Mouse (Mus musculus): ENCODE data around the gene Nthl1. TPM values are rescaled to one million over a fixed set of nuclear protein-coding genes. Genes with fewer than 3 reads are reported as not detected.

The Nthl1 gene
- total and polyA plus RNA-seq, 2 experiments, result 8.1 to 11.5 TPM

- no peak for DNase-seq (ENCODE audit: extremely low read depth, low read depth, low spot score)
- peak overlapping the region; percentile 83; the same call in 1 of the 2 replicates for H3K27ac ChIP-seq (replicated peaks; ENCODE audit: insufficient read depth, low read depth, low read length)
- 83% methylated on average over 6 of the region's 6 CpGs for WGBS
- H3K27me3 ChIP-seq (ENCODE audit: control insufficient read depth, insufficient read depth, low read length), result no peaks in the 10 kb centered on the region
- H3K79me2 ChIP-seq (ENCODE audit: control insufficient read depth, insufficient read depth, low read length), result no peaks in the 10 kb centered on the region
- no peak overlapping the region for H3K9ac ChIP-seq (ENCODE audit: low read depth, low read length)
- H3K4me1 ChIP-seq (ENCODE audit: control insufficient read depth, insufficient read depth, low read length), result no peaks in the 10 kb centered on the region
- no peak for TF ChIP-seq CTCF (IDR thresholded peaks at IDR 0.05; ENCODE audit: low read depth, low read length)
- no peak for TF ChIP-seq POLR2A (IDR thresholded peaks at IDR 0.05; ENCODE audit: extremely low read depth, insufficient read depth, low read length)
- H3K4me3 ChIP-seq (ENCODE audit: insufficient read depth, low read depth, low read length), result no peak overlapping the region
- H3K36me3 ChIP-seq (ENCODE audit: control insufficient read depth, insufficient read depth, low read length), result peaks cover 5% of the 10 kb centered on the region; the same call in 1 of the 2 replicates
These were observed 10.4 kb downstream of the Nthl1 start for GRCm38 (mm10) chr17:24642791-24643343.

DNA sequence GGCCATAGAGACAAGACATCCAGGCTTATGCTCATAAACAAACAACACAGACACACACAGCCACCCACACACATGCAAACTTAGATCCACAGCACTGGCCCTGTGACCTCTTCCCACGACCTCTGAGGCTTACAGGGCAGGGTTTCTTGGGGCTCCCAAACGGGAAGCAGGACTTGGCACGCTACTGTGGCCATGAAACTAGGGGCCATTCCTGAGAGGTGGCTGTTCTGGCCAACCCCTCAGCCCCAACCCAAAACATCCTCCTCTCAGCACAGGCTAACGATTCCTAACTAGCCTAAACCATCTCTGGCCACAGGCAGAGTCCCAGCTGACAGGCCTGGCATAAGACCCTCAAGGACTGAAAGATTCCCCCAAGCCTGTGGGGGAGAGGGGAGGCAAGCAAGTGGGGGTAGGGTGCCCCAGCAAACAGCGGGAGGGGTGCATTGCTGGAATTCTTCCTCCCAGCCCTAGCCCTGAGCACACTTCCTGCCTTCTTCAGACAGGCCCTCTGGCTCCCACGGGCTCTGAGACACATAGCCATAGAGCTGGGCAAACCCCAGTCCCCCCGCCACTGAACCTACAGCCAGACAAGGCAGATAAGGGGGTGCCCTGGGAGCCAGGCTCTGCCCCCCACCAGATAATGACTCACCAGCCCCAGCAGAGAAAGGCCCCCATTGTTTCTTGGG lies 11.7 kb downstream of the Nthl1 start:
- Histone ChIP-seq H3K27ac (replicated peaks; ENCODE audit: insufficient read depth, low read depth, low read length) (peak overlapping the region; percentile 83), H3K79me2 (ENCODE audit: control insufficient read depth, insufficient read depth, low read length) (peaks cover 3% of the 10 kb centered on the region; the same call in 1 of the 2 replicates), H3K27me3 (ENCODE audit: control insufficient read depth, insufficient read depth, low read length) (no peaks in the 10 kb centered on the region), H3K9ac (ENCODE audit: low read depth, low read length) (peak overlapping the region; percentile 66), H3K4me1 (ENCODE audit: control insufficient read depth, insufficient read depth, low read length) (no peaks in the 10 kb centered on the region), H3K4me3 (ENCODE audit: insufficient read depth, low read depth, low read length) (peak overlapping the region; percentile 35), H3K36me3 (ENCODE audit: control insufficient read depth, insufficient read depth, low read length) (peaks cover 5% of the 10 kb centered on the region; the same call in 1 of the 2 replicates)
- DNase-seq (ENCODE audit: extremely low read depth, low read depth, low spot score), result peak; percentile 52
- WGBS, result 43% methylated on average over 7 of the region's 7 CpGs
- TF ChIP-seq CTCF (IDR thresholded peaks at IDR 0.05; ENCODE audit: low read depth, low read length) (no peak), POLR2A (IDR thresholded peaks at IDR 0.05; ENCODE audit: extremely low read depth, insufficient read depth, low read length) (no peak)

DNA sequence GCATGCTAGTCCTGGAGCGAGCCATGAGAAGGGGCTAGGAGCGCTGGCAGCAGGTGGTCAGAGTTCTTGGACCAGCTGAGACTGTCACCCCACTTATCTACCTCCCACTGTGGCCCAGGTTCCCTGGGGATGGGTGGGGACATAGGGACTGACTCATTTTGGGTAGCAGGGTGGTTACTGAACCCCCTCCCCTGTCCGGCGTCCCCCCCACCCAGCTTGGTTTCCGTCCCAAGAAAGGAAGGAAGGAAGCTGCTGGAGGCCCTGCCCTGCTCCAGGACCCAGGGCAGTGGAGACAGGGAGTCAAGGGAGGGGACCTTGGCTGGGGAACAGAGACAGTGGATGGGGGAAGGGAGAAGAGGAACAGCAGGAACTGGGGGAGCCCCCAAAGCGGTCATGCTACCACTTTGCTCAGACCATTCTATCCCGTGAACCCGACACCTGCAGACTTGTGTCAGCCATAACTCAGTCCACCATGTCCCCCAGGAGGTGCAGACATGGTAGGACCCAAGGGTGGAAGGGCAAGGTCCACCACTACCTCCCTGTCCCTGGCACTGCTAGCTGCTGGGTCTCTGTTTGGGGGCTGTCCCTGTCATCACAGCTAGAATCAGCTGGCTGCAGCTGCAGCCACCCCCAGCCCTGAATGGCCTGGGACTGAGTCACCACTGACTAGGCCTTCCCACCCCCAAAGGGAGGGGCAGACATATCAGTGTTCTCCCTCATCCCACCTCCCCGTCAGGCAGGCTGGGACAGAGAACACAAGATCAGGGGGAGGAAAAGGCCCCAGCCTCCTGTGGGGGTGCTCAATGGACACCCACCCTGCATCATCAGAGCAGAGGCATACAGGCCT lies 12.6 kb downstream of the Nthl1 start:
- peaks cover 5% of the 10 kb centered on the region; the same call in 1 of the 2 replicates for H3K36me3 ChIP-seq (ENCODE audit: control insufficient read depth, insufficient read depth, low read length)
- no peaks in the 10 kb centered on the region for H3K27me3 ChIP-seq (ENCODE audit: control insufficient read depth, insufficient read depth, low read length)
- H3K79me2 ChIP-seq (ENCODE audit: control insufficient read depth, insufficient read depth, low read length), result peaks cover 10% of the 10 kb centered on the region; the same call in 1 of the 2 replicates
- peak overlapping the region; percentile 87 for H3K27ac ChIP-seq (replicated peaks; ENCODE audit: insufficient read depth, low read depth, low read length)
- WGBS, result 82% methylated on average over 9 of the region's 9 CpGs
- no peaks in the 10 kb centered on the region for H3K4me1 ChIP-seq (ENCODE audit: control insufficient read depth, insufficient read depth, low read length)
- peak overlapping the region; percentile 35; the same call in 1 of the 2 replicates for H3K4me3 ChIP-seq (ENCODE audit: insufficient read depth, low read depth, low read length)
- no peak for DNase-seq (ENCODE audit: extremely low read depth, low read depth, low spot score)
- TF ChIP-seq CTCF (IDR thresholded peaks at IDR 0.05; ENCODE audit: low read depth, low read length), result no peak
- no peak for TF ChIP-seq POLR2A (IDR thresholded peaks at IDR 0.05; ENCODE audit: extremely low read depth, insufficient read depth, low read length)
- H3K9ac ChIP-seq (ENCODE audit: low read depth, low read length), result peak overlapping the region; percentile 66

DNA sequence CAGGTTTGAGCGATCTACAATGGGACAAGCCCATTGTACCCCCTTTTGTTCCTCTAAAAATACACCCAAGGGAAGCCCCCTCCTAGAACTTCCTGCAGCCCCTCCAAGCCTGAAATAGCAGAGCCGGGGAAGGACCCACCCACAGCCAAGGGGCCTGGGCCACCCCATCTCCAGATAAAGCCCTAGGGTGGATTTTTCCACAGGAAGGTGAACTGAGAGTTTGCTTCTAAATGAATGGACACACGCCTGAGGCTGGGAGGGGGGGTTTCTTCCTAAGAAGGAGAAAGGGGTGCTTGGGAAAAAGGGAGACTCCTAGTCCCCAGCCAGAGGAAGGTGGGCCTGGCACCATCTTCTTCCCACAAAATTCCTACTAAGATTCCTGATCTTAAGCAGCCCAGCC lies 13.4 kb downstream of the Nthl1 start:
- no peaks in the 10 kb centered on the region for H3K27me3 ChIP-seq (ENCODE audit: control insufficient read depth, insufficient read depth, low read length)
- WGBS, result 84% methylated on average over 3 of the region's 3 CpGs
- DNase-seq (ENCODE audit: extremely low read depth, low read depth, low spot score), result no peak
- TF ChIP-seq POLR2A (IDR thresholded peaks at IDR 0.05; ENCODE audit: extremely low read depth, insufficient read depth, low read length) (no peak), CTCF (IDR thresholded peaks at IDR 0.05; ENCODE audit: low read depth, low read length) (no peak)
- peak overlapping the region; percentile 87 for H3K27ac ChIP-seq (replicated peaks; ENCODE audit: insufficient read depth, low read depth, low read length)
- peaks cover 2% of the 10 kb centered on the region; the same call in 1 of the 2 replicates for H3K36me3 ChIP-seq (ENCODE audit: control insufficient read depth, insufficient read depth, low read length)
- peaks cover 10% of the 10 kb centered on the region; the same call in 1 of the 2 replicates for H3K79me2 ChIP-seq (ENCODE audit: control insufficient read depth, insufficient read depth, low read length)
- peak overlapping the region; percentile 61; the same call in 1 of the 2 replicates for H3K9ac ChIP-seq (ENCODE audit: low read depth, low read length)
- no peak overlapping the region for H3K4me3 ChIP-seq (ENCODE audit: insufficient read depth, low read depth, low read length)
- H3K4me1 ChIP-seq (ENCODE audit: control insufficient read depth, insufficient read depth, low read length), result peaks cover 7% of the 10 kb centered on the region

GRCm38 (mm10) chr17:24646381-24646780 lies 13.9 kb downstream of the Nthl1 start:
- Histone ChIP-seq H3K9ac (ENCODE audit: low read depth, low read length) (no peak overlapping the region), H3K36me3 (ENCODE audit: control insufficient read depth, insufficient read depth, low read length) (no peaks in the 10 kb centered on the region; the same call in 1 of the 2 replicates), H3K27ac (replicated peaks; ENCODE audit: insufficient read depth, low read depth, low read length) (peak overlapping the region; percentile 87), H3K4me1 (ENCODE audit: control insufficient read depth, insufficient read depth, low read length) (peaks cover 7% of the 10 kb centered on the region), H3K79me2 (ENCODE audit: control insufficient read depth, insufficient read depth, low read length) (peaks cover 10% of the 10 kb centered on the region; the same call in 1 of the 2 replicates), H3K4me3 (ENCODE audit: insufficient read depth, low read depth, low read length) (no peak overlapping the region), H3K27me3 (ENCODE audit: control insufficient read depth, insufficient read depth, low read length) (no peaks in the 10 kb centered on the region)
- WGBS, result 77% methylated on average over 4 of the region's 4 CpGs
- TF ChIP-seq POLR2A (IDR thresholded peaks at IDR 0.05; ENCODE audit: extremely low read depth, insufficient read depth, low read length), result no peak
- no peak for DNase-seq (ENCODE audit: extremely low read depth, low read depth, low spot score)
